Mouse (Mus musculus) hindbrain, embryonic 13.5 days (tissue): ENCODE measurements around the gene Atp1a1. TPM values are rescaled to one million over a fixed set of nuclear protein-coding genes. Genes with fewer than 3 reads are reported as not detected.

Source experiments
- ATAC-seq: fragments of 200-750 bp; cut with Nextera tagmentation; 2 replicates; pipeline ENCODE4 v1.8.0; 2017; ENCODE audit warnings: moderate TSS enrichment; ENCODE audit not compliant: low FRiP score
- H3K27ac ChIP-seq: fragments of 300-500 bp; sonication (generic); 2 replicates; pipeline ENCODE4 v1.5.1; 2015; ENCODE audit warnings: inconsistent platforms, mild to moderate bottlenecking, moderate library complexity
- H3K27me3 ChIP-seq: fragments of 300-500 bp; sonication (generic); 2 replicates; pipeline ENCODE4 v1.6.1; 2015; ENCODE audit warnings: mild to moderate bottlenecking, inconsistent platforms
- H3K36me3 ChIP-seq: fragments of 300-500 bp; sonication (generic); 2 replicates; pipeline ENCODE4 v1.6.1; 2015; ENCODE audit warnings: mild to moderate bottlenecking, inconsistent platforms
- H3K4me1 ChIP-seq: fragments of 300-500 bp; sonication (generic); replicated peaks from 2 replicates; pipeline ENCODE4 v1.6.1; 2015; ENCODE audit warnings: inconsistent platforms
- H3K4me2 ChIP-seq: fragments of 300-500 bp; sonication (generic); 2 replicates; pipeline ENCODE4 v1.6.1; 2015; ENCODE audit warnings: inconsistent platforms, mild to moderate bottlenecking, moderate library complexity
- H3K4me3 ChIP-seq: fragments of 300-500 bp; sonication (generic); 2 replicates; pipeline ENCODE4 v1.5.1; 2015; ENCODE audit warnings: mild to moderate bottlenecking, inconsistent platforms
- H3K9ac ChIP-seq: fragments of 300-500 bp; sonication (generic); 2 replicates; pipeline ENCODE4 v1.6.1; 2015; ENCODE audit warnings: mild to moderate bottlenecking, inconsistent platforms
- H3K9me3 ChIP-seq: fragments of 300-500 bp; sonication (generic); 2 replicates; pipeline ENCODE4 v1.6.1; 2016; ENCODE audit warnings: inconsistent platforms
- WGBS: fragments of 180-500 bp; shearing (Covaris S2); methylation state at CpG from one replicate; pipeline ENCODE4 v1.1.7; 2015; 5-methylcytosine and 5-hydroxymethylcytosine counted together
- polyA plus RNA-seq: library from polyadenylated mRNA; unstranded; fragments of >200 nt; fragmentation: Nextera tagmentation; extraction: Ambion mirVana; gene quantifications from 2 replicates; pipeline ENCODE4 v1.2.1, GENCODE M21; 2015

Atp1a1 gene
- polyA plus RNA-seq, 1 experiment from 2014 or later = 50.4 TPM

- Histone ChIP-seq H3K4me3 (no peak overlapping the region), H3K4me1 (peaks cover 22% of the 10 kb centered on the region), H3K36me3 (peaks cover 81% of the 10 kb centered on the region), H3K9ac (no peak overlapping the region), H3K27ac (peak overlapping the region; percentile 63), H3K27me3 (no peaks in the 10 kb centered on the region), H3K4me2 (no peak overlapping the region), H3K9me3 (no peaks in the 10 kb centered on the region)
- 32% methylated on average over 5 of the region's 5 CpGs for WGBS
- peak; percentile 72; the same call in 1 of the 2 replicates for ATAC-seq
These were observed 27.1 kb downstream of the Atp1a1 start for GRCm38 (mm10) chr3:101577361-101577760.

- H3K4me2 ChIP-seq = no peak overlapping the region
- H3K36me3 ChIP-seq = peaks cover 64% of the 10 kb centered on the region
- H3K27ac ChIP-seq = no peak overlapping the region
- H3K4me1 ChIP-seq = peaks cover 39% of the 10 kb centered on the region
- H3K9ac ChIP-seq = no peak overlapping the region
- H3K4me3 ChIP-seq = no peak overlapping the region
- no peak for ATAC-seq
- no peaks in the 10 kb centered on the region for H3K27me3 ChIP-seq
- no peaks in the 10 kb centered on the region for H3K9me3 ChIP-seq
- 85% methylated on average over 9 of the region's 9 CpGs for WGBS
These were observed 28.9 kb downstream of the Atp1a1 start for GRCm38 (mm10) chr3:101575527-101576085.

- 90% methylated on average over 3 of the region's 3 CpGs for WGBS
- Histone ChIP-seq H3K4me2 (no peak overlapping the region), H3K27me3 (no peaks in the 10 kb centered on the region), H3K9me3 (no peaks in the 10 kb centered on the region), H3K27ac (no peak overlapping the region), H3K4me1 (peaks cover 41% of the 10 kb centered on the region), H3K9ac (no peak overlapping the region), H3K4me3 (no peak overlapping the region), H3K36me3 (peaks cover 54% of the 10 kb centered on the region)
- ATAC-seq = no peak
These were observed 29.9 kb downstream of the Atp1a1 start for GRCm38 (mm10) chr3:101574463-101575193.

- H3K4me2 ChIP-seq = no peak overlapping the region
- no peaks in the 10 kb centered on the region for H3K27me3 ChIP-seq
- peak overlapping the region; percentile 58; the same call in 1 of the 2 replicates for H3K27ac ChIP-seq
- H3K36me3 ChIP-seq = peaks cover 38% of the 10 kb centered on the region
- 57% methylated on average over 5 of the region's 5 CpGs for WGBS
- no peak for ATAC-seq
- no peak overlapping the region for H3K9ac ChIP-seq
- no peaks in the 10 kb centered on the region for H3K9me3 ChIP-seq
- H3K4me3 ChIP-seq = no peak overlapping the region
- H3K4me1 ChIP-seq = peaks cover 40% of the 10 kb centered on the region
These were observed 31.5 kb downstream of the Atp1a1 start for GRCm38 (mm10) chr3:101572991-101573390.

- ATAC-seq = 0 out of 2 replicates have a peak, but pooled peaks have one; percentile 47
- 39% methylated on average over 7 of the region's 7 CpGs for WGBS
- no peak overlapping the region for H3K4me2 ChIP-seq
These were observed 32.3 kb downstream of the Atp1a1 start for GRCm38 (mm10) chr3:101572174-101572626.

GRCm38 (mm10) chr3:101571515-101572130 lies 32.9 kb downstream of the Atp1a1 start:
- no peaks in the 10 kb centered on the region for H3K9me3 ChIP-seq
- no peak overlapping the region for H3K4me3 ChIP-seq
- peak; percentile 61; the same call in 1 of the 2 replicates for ATAC-seq
- H3K27me3 ChIP-seq = no peaks in the 10 kb centered on the region
- H3K36me3 ChIP-seq = peaks cover 24% of the 10 kb centered on the region
- 22% methylated on average over 8 of the region's 8 CpGs for WGBS
- H3K27ac ChIP-seq = peak overlapping the region; percentile 58
- H3K4me2 ChIP-seq = no peak overlapping the region
- H3K9ac ChIP-seq = no peak overlapping the region
- peaks cover 27% of the 10 kb centered on the region for H3K4me1 ChIP-seq

More at GRCm38 (mm10) chr3:101572174-101572626, 32.3 kb downstream of the Atp1a1 start:
- H3K36me3 ChIP-seq = peaks cover 30% of the 10 kb centered on the region
- no peak overlapping the region; the same call in 1 of the 2 replicates for H3K9ac ChIP-seq
- H3K4me1 ChIP-seq = peaks cover 32% of the 10 kb centered on the region
- H3K4me3 ChIP-seq = no peak overlapping the region
- H3K27ac ChIP-seq = peak overlapping the region; percentile 58
- H3K27me3 ChIP-seq = no peaks in the 10 kb centered on the region
- H3K9me3 ChIP-seq = no peaks in the 10 kb centered on the region

- ATAC-seq = no peak
- Histone ChIP-seq H3K36me3 (peaks cover 17% of the 10 kb centered on the region), H3K4me3 (no peak overlapping the region), H3K4me2 (no peak overlapping the region), H3K4me1 (peaks cover 27% of the 10 kb centered on the region), H3K9me3 (no peaks in the 10 kb centered on the region), H3K9ac (no peak overlapping the region), H3K27me3 (no peaks in the 10 kb centered on the region), H3K27ac (no peak overlapping the region)
- 84% methylated on average over 6 of the region's 6 CpGs for WGBS
These were observed 33.6 kb downstream of the Atp1a1 start for GRCm38 (mm10) chr3:101570747-101571514.

GRCm38 (mm10) chr3:101570246-101570645 lies 34.2 kb downstream of the Atp1a1 start:
- Histone ChIP-seq H3K9me3 (no peaks in the 10 kb centered on the region), H3K4me3 (no peak overlapping the region), H3K27me3 (no peaks in the 10 kb centered on the region), H3K36me3 (peaks cover 10% of the 10 kb centered on the region), H3K27ac (no peak overlapping the region), H3K4me1 (peaks cover 27% of the 10 kb centered on the region), H3K4me2 (no peak overlapping the region), H3K9ac (no peak overlapping the region)
- 77% methylated on average over 3 of the region's 3 CpGs for WGBS
- ATAC-seq = no peak

GRCm38 (mm10) chr3:101568627-101569026 lies 35.9 kb downstream of the Atp1a1 start:
- no peak overlapping the region for H3K4me3 ChIP-seq
- ATAC-seq = no peak
- no peak overlapping the region for H3K27ac ChIP-seq
- no peaks in the 10 kb centered on the region for H3K27me3 ChIP-seq
- H3K9me3 ChIP-seq = no peaks in the 10 kb centered on the region
- no peak overlapping the region for H3K9ac ChIP-seq
- H3K4me2 ChIP-seq = no peak overlapping the region
- WGBS = 90% methylated on average over 4 of the region's 4 CpGs
- no peaks in the 10 kb centered on the region for H3K36me3 ChIP-seq
- peaks cover 27% of the 10 kb centered on the region for H3K4me1 ChIP-seq

- Histone ChIP-seq H3K9me3 (no peaks in the 10 kb centered on the region), H3K4me1 (peaks cover 23% of the 10 kb centered on the region; the same call in 1 of the 2 replicates), H3K27ac (no peak overlapping the region), H3K9ac (no peak overlapping the region), H3K27me3 (no peaks in the 10 kb centered on the region), H3K4me3 (no peak overlapping the region), H3K36me3 (no peaks in the 10 kb centered on the region), H3K4me2 (no peak overlapping the region)
- WGBS = 97% methylated on average over 2 of the region's 2 CpGs
- ATAC-seq = no peak
These were observed 40.5 kb downstream of the Atp1a1 start for GRCm38 (mm10) chr3:101564011-101564410.

- Histone ChIP-seq H3K4me3 (no peak overlapping the region), H3K27me3 (no peaks in the 10 kb centered on the region), H3K9ac (no peak overlapping the region), H3K4me1 (peaks cover 23% of the 10 kb centered on the region; the same call in 1 of the 2 replicates), H3K27ac (no peak overlapping the region), H3K36me3 (no peaks in the 10 kb centered on the region), H3K4me2 (no peak overlapping the region), H3K9me3 (no peaks in the 10 kb centered on the region)
- ATAC-seq = no peak
- WGBS = 44% methylated on average over 10 of the region's 10 CpGs
These were observed 41.8 kb downstream of the Atp1a1 start for GRCm38 (mm10) chr3:101562510-101563209.
